Mouse (Mus musculus): Measurements from ENCODE around the gene Ppip5k1. TPM values are rescaled to one million over a fixed set of nuclear protein-coding genes. Genes with fewer than 3 reads are reported as not detected.

Gene Ppip5k1
- polyA plus RNA-seq, 1 experiment from 2014 or later = 13.0 TPM

GRCm38 (mm10) chr2:121271236-121271927 is 83.8 kb downstream of the Ppip5k1 start, which contains the start of gene Trp53bp1:
TSS of gene Trp53bp1 (minus strand) at chr2:121271407.
- no peaks in the 10 kb centered on the region for H3K27me3 ChIP-seq (replicated peaks)
- peaks cover 20% of the 10 kb centered on the region for H3K36me3 ChIP-seq
- peak within 1 kb of the TSS; percentile 84 for H3K9ac ChIP-seq
- peak within 1 kb of the TSS; percentile 97 for H3K27ac ChIP-seq
- H3K4me1 ChIP-seq = peaks cover 30% of the 10 kb centered on the region
- H3K4me2 ChIP-seq (replicated peaks) = peak within 1 kb of the TSS; percentile 64
- peak within 1 kb of the TSS; percentile 94 for H3K4me3 ChIP-seq
- peak; percentile 98 for ATAC-seq (ENCODE audit: low FRiP score, low read depth)
- H3K9me3 ChIP-seq = no peaks in the 10 kb centered on the region
- under 1% methylated on average over 37 of the region's 37 CpGs for WGBS

DNA sequence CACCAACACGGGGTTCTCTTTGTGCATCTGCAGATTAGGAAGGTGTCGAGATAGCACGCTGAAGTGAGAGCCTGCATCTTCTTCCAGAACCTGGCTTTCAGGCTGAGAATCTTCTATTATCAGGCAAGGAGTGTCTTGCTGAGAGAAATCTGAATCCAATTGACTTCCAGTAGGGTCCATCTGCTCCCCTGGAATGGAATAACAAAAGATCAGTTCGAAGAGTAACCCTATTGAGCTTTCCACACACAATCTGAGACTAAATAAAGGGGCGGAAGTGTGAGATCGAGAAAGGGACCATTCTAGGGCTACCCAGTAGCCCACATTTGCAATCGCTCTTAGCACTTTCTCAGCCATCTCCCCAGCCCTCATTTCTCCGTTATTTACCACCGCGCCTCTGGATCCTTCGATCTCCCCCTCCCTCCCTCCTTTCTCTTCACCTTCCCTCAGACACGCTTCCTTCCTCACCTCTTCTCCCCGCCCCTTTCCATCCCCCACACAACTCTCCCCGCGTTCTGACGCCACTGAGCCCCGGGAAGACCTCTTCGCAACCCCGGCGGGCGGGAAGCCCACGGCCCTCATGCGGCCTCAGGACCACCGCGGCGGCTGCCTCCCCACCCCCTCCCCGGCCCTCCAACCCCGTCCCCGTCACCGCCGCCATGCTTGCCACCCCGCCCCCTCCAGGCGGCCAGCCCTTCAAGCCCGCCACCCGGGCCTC is 84.5 kb downstream of the Ppip5k1 start:
- no peaks in the 10 kb centered on the region for H3K27me3 ChIP-seq (replicated peaks)
- peaks cover 30% of the 10 kb centered on the region for H3K4me1 ChIP-seq
- peaks cover 20% of the 10 kb centered on the region for H3K36me3 ChIP-seq
- H3K27ac ChIP-seq = peak overlapping the region; percentile 97
- H3K9ac ChIP-seq = peak overlapping the region; percentile 84
- H3K4me2 ChIP-seq (replicated peaks) = peak overlapping the region; percentile 64
- peak overlapping the region; percentile 94 for H3K4me3 ChIP-seq
- 1% methylated on average over 35 of the region's 35 CpGs for WGBS
- peak; percentile 85 for ATAC-seq (ENCODE audit: low FRiP score, low read depth)
- no peaks in the 10 kb centered on the region for H3K9me3 ChIP-seq

DNA sequence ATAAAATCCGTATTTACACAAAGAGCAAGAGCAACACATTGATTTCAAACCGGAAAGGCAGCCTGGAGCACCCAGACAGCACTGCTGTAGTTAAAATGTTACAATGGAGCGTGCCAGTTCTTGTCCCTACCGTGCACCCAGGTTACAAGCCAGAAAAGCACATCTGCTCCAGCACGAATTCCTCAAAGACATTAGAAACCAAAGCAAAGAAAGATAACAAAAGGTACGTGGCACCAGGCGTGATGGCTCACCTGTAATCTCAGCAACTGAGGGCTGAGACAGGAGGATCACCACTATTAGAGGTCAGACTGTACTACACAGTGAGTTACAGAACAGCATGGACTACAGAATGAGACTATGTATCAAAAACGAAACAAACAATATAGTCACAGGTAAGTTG is 86.8 kb downstream of the Ppip5k1 start:
- Histone ChIP-seq H3K27me3 (replicated peaks) (no peaks in the 10 kb centered on the region), H3K4me1 (peaks cover 30% of the 10 kb centered on the region), H3K27ac (no peak overlapping the region), H3K9ac (no peak overlapping the region), H3K4me2 (replicated peaks) (peak overlapping the region; percentile 64), H3K9me3 (no peaks in the 10 kb centered on the region), H3K36me3 (peaks cover 30% of the 10 kb centered on the region), H3K4me3 (no peak overlapping the region)
- ATAC-seq (ENCODE audit: low FRiP score, low read depth) = no peak
- WGBS = 69% methylated on average over 8 of the region's 8 CpGs

Other genes with a start within 250 kb of the Ppip5k1 start
- not detected in 2 replicates for gene Tgm7, start 245.6 kb downstream of the Ppip5k1 start, polyA plus RNA-seq (2016; fragmentation: Nextera tagmentation; extraction: Ambion mirVana)
- gene Adal, start 215.0 kb downstream of the Ppip5k1 start, polyA plus RNA-seq (2016; fragmentation: Nextera tagmentation; extraction: Ambion mirVana) = 31.8 and 32.8 TPM in 2 replicates
- 21.1 and 22.0 TPM in 2 replicates for gene Lcmt2, start 214.7 kb downstream of the Ppip5k1 start, polyA plus RNA-seq (2016; fragmentation: Nextera tagmentation; extraction: Ambion mirVana)
- 71.3 and 74.9 TPM in 2 replicates for gene Tubgcp4, start 184.7 kb downstream of the Ppip5k1 start, polyA plus RNA-seq (2016; fragmentation: Nextera tagmentation; extraction: Ambion mirVana)
- gene Zscan29, start 184.3 kb downstream of the Ppip5k1 start, polyA plus RNA-seq (2016; fragmentation: Nextera tagmentation; extraction: Ambion mirVana) = 11.2 and 11.7 TPM in 2 replicates
- 177 and 178 TPM in 2 replicates for gene Trp53bp1, start 84.0 kb downstream of the Ppip5k1 start, polyA plus RNA-seq (2016; fragmentation: Nextera tagmentation; extraction: Ambion mirVana)
- 10.3 and 12.6 TPM in 2 replicates for gene Map1a, start 65.8 kb downstream of the Ppip5k1 start, polyA plus RNA-seq (2016; fragmentation: Nextera tagmentation; extraction: Ambion mirVana)
- 19.6 and 19.7 TPM in 2 replicates for gene Ckmt1, start 2.3 kb upstream of the Ppip5k1 start, polyA plus RNA-seq (2016; fragmentation: Nextera tagmentation; extraction: Ambion mirVana)
- gene Strc, start 31.8 kb upstream of the Ppip5k1 start, polyA plus RNA-seq (2016; fragmentation: Nextera tagmentation; extraction: Ambion mirVana) = not detected in 2 replicates
- gene Pdia3, start 58.4 kb upstream of the Ppip5k1 start, polyA plus RNA-seq (2016; fragmentation: Nextera tagmentation; extraction: Ambion mirVana) = 497 and 518 TPM in 2 replicates
- gene Catsper2, start 58.4 kb upstream of the Ppip5k1 start, polyA plus RNA-seq (2016; fragmentation: Nextera tagmentation; extraction: Ambion mirVana) = 4.1 and 4.5 TPM in 2 replicates
- 2.4 and 2.5 TPM in 2 replicates for gene Ell3, start 88.9 kb upstream of the Ppip5k1 start, polyA plus RNA-seq (2016; fragmentation: Nextera tagmentation; extraction: Ambion mirVana)
- gene Serf2, start 93.8 kb upstream of the Ppip5k1 start, polyA plus RNA-seq (2016; fragmentation: Nextera tagmentation; extraction: Ambion mirVana) = 470 and 490 TPM in 2 replicates
- 97.6 and 113 TPM in 2 replicates for gene Hypk, start 97.9 kb upstream of the Ppip5k1 start, polyA plus RNA-seq (2016; fragmentation: Nextera tagmentation; extraction: Ambion mirVana)
- gene Serinc4, start 101.4 kb upstream of the Ppip5k1 start, polyA plus RNA-seq (2016; fragmentation: Nextera tagmentation; extraction: Ambion mirVana) = 0.46 and 0.79 TPM in 2 replicates
- gene Mfap1b, start 118.7 kb upstream of the Ppip5k1 start, polyA plus RNA-seq (2016; fragmentation: Nextera tagmentation; extraction: Ambion mirVana) = 74.2 and 77.8 TPM in 2 replicates
- gene Mfap1a, start 151.3 kb upstream of the Ppip5k1 start, polyA plus RNA-seq (2016; fragmentation: Nextera tagmentation; extraction: Ambion mirVana) = 32.0 and 35.3 TPM in 2 replicates
- 8.1 and 8.5 TPM in 2 replicates for gene Wdr76, start 151.3 kb upstream of the Ppip5k1 start, polyA plus RNA-seq (2016; fragmentation: Nextera tagmentation; extraction: Ambion mirVana)

Data from neural tube, embryonic 12.5 days (tissue).